Mouse (Mus musculus) forebrain, embryonic 10.5 days (tissue): Measurements from ENCODE around the gene Slc39a11. TPM values are rescaled to one million over a fixed set of nuclear protein-coding genes. Genes with fewer than 3 reads are reported as not detected.
"Not testable (repeated sequence)": the region's sequence is repeated elsewhere in the genome, so short reads cannot be mapped to it uniquely, and the experiment has no call there.

Experiments used
- DNase-seq: peaks from one replicate; pipeline ENCODE4 v3.0.0-alpha.2; 2017; ENCODE audit warnings: low spot score; ENCODE audit errors: extremely low spot score
- H3K27ac ChIP-seq: fragments of 300-500 bp; sonication (generic); 2 replicates; pipeline ENCODE4 v1.5.1; 2016; ENCODE audit warnings: mild to moderate bottlenecking
- H3K27me3 ChIP-seq: fragments of 300-500 bp; sonication (generic); 2 replicates; pipeline ENCODE4 v1.6.1; 2016; ENCODE audit warnings: mild to moderate bottlenecking; ENCODE audit not compliant: poor library complexity, severe bottlenecking
- H3K36me3 ChIP-seq: fragments of 300-500 bp; sonication (generic); replicated peaks from 2 replicates; pipeline ENCODE4 v1.6.1; 2016; ENCODE audit warnings: mild to moderate bottlenecking, moderate library complexity
- H3K4me1 ChIP-seq: fragments of 300-500 bp; sonication (generic); 2 replicates; pipeline ENCODE4 v1.6.1; 2016
- H3K4me3 ChIP-seq: fragments of 300-500 bp; sonication (generic); 2 replicates; pipeline ENCODE4 v1.5.1; 2016; ENCODE audit warnings: mild to moderate bottlenecking, moderate library complexity
- H3K9me3 ChIP-seq: fragments of 300-500 bp; sonication (generic); 2 replicates; pipeline ENCODE4 v1.6.1; 2016; ENCODE audit warnings: mild to moderate bottlenecking, moderate library complexity
- WGBS: fragments of 180-500 bp; shearing (Covaris S2); methylation state at CpG from one replicate; pipeline ENCODE4 v1.1.7; 2016; 5-methylcytosine and 5-hydroxymethylcytosine counted together
- polyA plus RNA-seq: library from polyadenylated mRNA; unstranded; fragments of >200 nt; fragmentation: Nextera tagmentation; extraction: Ambion mirVana; gene quantifications from 2 replicates; pipeline ENCODE4 v1.2.1, GENCODE M21; 2016

The Slc39a11 gene
- polyA plus RNA-seq, 1 experiment from 2014 or later: 18.4 TPM

DNA sequence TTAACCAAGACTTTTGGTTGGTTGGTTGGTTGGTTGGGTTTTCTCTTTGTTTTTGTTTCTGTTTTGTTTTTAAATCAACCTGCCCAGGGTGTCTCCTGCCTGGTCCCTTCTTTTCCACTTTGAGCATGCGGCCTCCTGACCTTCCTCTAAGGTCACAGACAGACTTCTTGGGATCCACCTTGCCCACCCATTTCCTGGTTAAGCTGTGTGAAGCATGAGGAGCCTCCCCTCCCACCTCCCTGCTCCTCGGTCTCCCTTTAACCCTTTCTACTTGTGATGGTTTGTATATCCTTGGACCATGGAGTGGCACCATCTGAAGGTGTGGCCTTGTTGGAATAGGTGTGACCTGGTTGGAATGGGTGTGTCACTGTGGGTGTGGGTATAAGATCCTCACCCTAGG is 82.0 kb downstream of the Slc39a11 start:
- H3K27ac ChIP-seq, H3K27me3 ChIP-seq, H3K36me3 ChIP-seq, DNase-seq, H3K9me3 ChIP-seq, H3K4me3 ChIP-seq: not testable (repeated sequence)
- peaks cover 47% of the 10 kb centered on the region for H3K4me1 ChIP-seq
- 81% methylated on average over 2 of the region's 2 CpGs for WGBS

DNA sequence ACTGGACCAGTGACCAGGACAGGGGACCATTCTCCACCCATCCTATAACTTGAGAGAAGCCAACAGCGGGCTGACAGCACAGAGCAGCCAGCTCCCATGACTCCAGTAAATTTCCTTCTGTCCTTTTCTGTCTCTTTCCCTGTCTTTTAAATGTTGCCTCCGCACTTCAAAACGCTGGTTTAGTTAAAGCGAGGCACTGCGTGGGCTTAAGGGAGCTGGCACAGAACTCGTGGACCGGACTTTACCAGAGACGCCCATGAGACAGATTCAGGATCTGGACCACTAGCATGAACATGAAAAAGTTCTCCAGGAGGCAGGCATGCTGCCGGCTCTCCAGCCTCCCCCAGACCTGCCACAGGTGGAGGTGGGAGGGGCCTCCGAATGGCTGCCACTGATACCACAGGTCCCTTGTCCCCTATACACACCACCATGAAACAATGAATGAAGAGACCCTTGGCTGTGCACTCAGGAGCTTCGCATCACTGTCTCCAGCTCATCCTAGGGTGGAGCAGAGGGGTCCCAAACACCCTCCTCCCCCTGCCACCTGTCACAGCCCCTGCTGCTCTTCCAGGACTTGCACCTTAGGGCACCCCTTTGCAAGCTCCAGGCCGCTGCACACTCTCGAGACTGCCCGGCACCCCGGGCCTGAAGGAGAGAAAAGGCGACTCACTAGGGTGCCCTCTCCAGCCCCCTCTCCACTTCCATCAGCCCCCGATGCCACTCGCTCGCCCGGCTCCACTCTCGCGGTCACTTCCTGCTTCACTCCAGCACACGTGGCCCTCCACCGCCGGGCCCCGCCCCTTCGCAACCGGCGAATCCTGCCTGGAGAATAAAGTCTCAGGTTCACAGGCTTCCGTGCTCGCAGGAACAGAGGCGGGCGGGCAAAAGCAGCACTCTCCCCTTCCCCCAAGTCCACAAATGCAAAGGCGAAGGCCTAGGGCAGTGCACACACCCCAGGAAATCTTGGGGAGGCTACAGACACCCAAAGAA is 84.6 kb downstream of the Slc39a11 start:
- H3K4me1 ChIP-seq: peaks cover 39% of the 10 kb centered on the region
- peak; percentile 85 for DNase-seq
- 6% methylated on average over 34 of the region's 34 CpGs for WGBS
- H3K9me3 ChIP-seq: no peaks in the 10 kb centered on the region
- peak overlapping the region; percentile 75 for H3K4me3 ChIP-seq
- H3K27me3 ChIP-seq: 0 out of 2 replicates have a peak, but pooled peaks cover 6% of the 10 kb centered on the region
- peak overlapping the region; percentile 84 for H3K27ac ChIP-seq
- no peaks in the 10 kb centered on the region for H3K36me3 ChIP-seq

DNA sequence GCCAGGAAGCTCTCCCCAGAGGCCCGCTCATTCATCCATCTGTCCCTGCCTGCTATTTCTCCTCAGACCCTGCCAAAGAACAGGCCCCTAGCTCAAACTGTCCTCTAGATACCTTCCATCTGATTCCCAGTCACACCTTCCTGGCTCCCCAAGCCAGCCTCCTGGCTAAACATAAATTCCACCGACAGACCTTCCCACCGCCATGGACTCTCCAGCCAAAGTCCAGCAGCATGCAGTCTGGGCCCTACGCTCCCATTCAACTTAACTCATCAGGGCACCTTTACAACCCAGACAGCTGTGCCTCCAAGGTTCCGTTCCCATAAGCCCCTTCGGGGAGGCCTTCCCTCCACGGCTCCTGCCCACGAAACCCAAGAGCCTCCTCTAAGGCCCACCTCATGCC is 87.6 kb downstream of the Slc39a11 start:
- no peaks in the 10 kb centered on the region for H3K9me3 ChIP-seq
- H3K4me3 ChIP-seq: no peak overlapping the region
- H3K27me3 ChIP-seq: 0 out of 2 replicates have a peak, but pooled peaks cover 6% of the 10 kb centered on the region
- 92% methylated on average over 8 of the region's 8 CpGs for WGBS
- H3K4me1 ChIP-seq: peaks cover 39% of the 10 kb centered on the region
- H3K36me3 ChIP-seq: 0 out of 2 replicates have a peak, but pooled peaks cover 4% of the 10 kb centered on the region
- no peak overlapping the region for H3K27ac ChIP-seq
- no peak for DNase-seq

DNA sequence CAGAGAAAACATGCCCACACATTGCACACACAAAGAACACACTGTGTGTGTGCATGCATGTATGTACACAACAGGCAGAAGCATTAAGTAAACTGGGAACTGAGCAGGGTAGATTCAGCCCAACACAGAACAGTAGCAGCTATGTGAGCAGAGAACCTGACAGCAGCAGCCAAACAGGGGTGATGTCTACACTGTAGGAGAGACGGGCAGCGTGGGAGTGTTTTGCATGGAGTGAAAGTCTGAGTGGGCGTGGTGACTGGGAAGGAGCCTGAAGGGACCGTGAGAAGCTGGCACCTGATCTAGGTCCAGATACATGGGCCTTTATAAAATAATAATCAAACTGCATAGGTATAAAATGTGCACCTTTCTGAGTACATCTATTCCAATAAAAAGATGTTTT is 89.7 kb downstream of the Slc39a11 start:
- H3K9me3 ChIP-seq: no peaks in the 10 kb centered on the region
- H3K27me3 ChIP-seq: 0 out of 2 replicates have a peak, but pooled peaks cover 6% of the 10 kb centered on the region
- H3K27ac ChIP-seq: no peak overlapping the region
- H3K4me1 ChIP-seq: peaks cover 17% of the 10 kb centered on the region
- WGBS: 88% methylated on average over 4 of the region's 4 CpGs
- no peak overlapping the region for H3K4me3 ChIP-seq
- 0 out of 2 replicates have a peak, but pooled peaks cover 4% of the 10 kb centered on the region for H3K36me3 ChIP-seq
- no peak for DNase-seq

DNA sequence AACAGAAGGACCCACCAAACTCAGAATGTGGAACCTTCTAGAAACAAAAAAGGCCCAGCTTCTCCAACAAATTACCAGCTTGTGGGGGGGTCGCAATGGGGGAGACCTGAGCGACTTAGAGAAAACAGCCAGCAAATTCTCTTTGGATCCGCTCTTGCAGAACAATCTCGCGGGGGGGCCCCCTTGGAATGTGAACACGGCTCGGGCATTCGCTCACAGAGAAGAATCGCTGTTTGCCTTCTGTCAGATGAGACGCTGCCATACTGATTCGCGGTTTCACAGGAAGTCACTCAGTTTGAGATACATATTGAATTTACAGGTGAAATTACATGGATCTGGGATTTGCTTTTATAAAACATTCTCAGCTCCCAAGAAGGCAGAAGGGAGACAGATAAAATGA is 91.4 kb downstream of the Slc39a11 start:
- WGBS: 77% methylated on average over 12 of the region's 12 CpGs
- H3K27ac ChIP-seq: no peak overlapping the region
- no peak overlapping the region for H3K4me3 ChIP-seq
- H3K9me3 ChIP-seq: no peaks in the 10 kb centered on the region
- H3K36me3 ChIP-seq: 0 out of 2 replicates have a peak, but pooled peaks cover 4% of the 10 kb centered on the region
- peaks cover 7% of the 10 kb centered on the region for H3K4me1 ChIP-seq
- no peaks in the 10 kb centered on the region for H3K27me3 ChIP-seq
- no peak for DNase-seq

DNA sequence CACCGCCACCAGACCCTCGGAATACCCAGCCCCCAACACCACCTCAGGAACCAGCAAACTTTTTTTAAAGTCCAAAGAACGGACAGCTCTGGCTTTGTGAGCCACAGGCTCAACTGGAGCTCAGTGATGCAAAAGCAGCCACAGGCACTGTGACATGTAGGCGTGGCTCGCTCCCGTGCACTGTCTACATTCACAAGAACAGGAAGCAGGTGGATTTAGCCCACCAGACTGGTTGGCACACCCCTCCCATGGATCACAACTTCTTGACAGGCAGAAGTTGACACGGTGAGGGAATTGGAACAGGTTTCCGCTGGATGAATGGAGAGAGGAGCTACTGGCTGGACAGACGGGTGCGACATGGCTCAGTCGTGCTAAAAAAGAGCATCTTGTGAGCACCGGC is 93.7 kb downstream of the Slc39a11 start:
- Histone ChIP-seq H3K9me3 (no peaks in the 10 kb centered on the region), H3K4me1 (peaks cover 23% of the 10 kb centered on the region), H3K36me3 (0 out of 2 replicates have a peak, but pooled peaks cover 4% of the 10 kb centered on the region), H3K27me3 (no peaks in the 10 kb centered on the region), H3K27ac (no peak overlapping the region), H3K4me3 (no peak overlapping the region)
- WGBS: 90% methylated on average over 12 of the region's 12 CpGs
- no peak for DNase-seq

DNA sequence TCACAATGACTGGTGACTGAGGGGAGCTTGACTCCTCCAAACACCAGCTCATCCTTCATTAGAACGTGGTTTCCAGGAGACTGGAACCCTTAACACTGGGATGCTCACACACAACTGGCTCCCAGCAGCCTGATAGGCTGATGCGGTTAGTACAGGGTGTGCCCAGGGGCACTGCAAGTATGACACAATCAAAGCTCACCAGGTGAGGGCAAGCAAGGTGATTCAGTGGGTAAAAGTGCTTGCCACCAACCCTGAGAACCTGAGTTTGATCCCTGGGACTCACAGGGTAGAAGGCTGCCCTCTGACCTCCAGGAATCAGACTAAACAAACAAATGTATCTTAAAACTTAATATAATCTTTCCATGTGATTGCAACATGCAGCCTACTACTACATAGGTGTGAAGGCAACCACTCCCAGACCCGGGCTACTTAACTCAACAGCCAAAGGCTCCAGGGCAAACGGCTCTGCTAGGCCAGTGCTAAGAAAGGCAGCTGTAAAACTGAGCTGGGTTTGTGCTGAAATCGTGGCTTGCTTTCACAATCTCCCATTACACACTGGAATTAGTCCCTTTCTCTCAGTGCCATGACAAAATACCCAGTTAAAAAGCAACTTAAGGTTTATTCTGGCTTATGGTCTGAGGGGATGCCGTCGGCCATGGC is 95.0 kb downstream of the Slc39a11 start:
- Histone ChIP-seq H3K27me3 (no peaks in the 10 kb centered on the region), H3K4me3 (no peak overlapping the region), H3K9me3 (no peaks in the 10 kb centered on the region), H3K4me1 (peaks cover 23% of the 10 kb centered on the region), H3K27ac (no peak overlapping the region), H3K36me3 (0 out of 2 replicates have a peak, but pooled peaks cover 2% of the 10 kb centered on the region)
- WGBS: 88% methylated on average over 7 of the region's 7 CpGs
- DNase-seq: no peak

DNA sequence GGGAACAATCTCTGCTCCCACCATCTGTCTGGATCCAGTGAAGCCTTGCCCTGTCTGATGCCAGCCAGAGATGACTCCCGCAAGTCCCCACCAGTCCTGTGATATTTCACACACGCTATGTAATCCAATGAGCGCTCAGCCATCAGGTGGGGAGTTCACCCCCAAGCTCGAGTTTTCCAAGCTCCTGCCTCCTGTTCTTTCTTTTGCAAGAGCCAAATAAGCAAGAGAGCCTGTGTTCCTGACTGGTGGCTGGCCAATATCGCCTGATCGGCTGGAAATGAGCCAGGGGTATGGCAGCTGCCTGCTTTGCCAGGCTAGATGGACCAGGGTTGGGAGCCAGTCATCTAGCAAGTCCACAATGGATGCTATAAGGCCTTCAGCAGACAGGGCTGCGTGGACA is 95.7 kb downstream of the Slc39a11 start:
- Histone ChIP-seq H3K27me3 (no peaks in the 10 kb centered on the region), H3K27ac (0 out of 2 replicates have a peak overlapping the region, but pooled peaks have one; percentile 16), H3K9me3 (no peaks in the 10 kb centered on the region), H3K36me3 (no peaks in the 10 kb centered on the region), H3K4me3 (no peak overlapping the region), H3K4me1 (peaks cover 17% of the 10 kb centered on the region)
- DNase-seq: no peak
- 89% methylated on average over 7 of the region's 7 CpGs for WGBS

DNA sequence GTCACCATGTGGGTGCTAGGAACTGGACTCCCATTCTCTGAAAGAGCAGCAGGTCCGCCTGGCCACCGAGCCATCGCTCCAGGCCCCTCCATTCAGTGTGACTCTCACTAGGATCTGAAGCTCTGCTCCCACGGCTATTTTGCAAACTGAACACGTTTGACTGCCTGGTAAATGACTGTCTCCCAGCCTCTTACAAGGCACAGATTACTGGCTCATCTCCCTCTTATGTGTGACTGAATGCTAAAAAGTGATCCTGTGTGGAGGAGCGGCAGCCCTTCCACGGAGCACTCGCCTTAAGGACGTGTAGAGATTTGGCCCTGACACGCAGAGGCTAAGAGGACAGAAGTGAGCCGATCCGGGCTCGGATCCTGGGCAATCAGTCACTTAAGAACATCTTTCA is 96.3 kb downstream of the Slc39a11 start:
- no peak for DNase-seq
- 92% methylated on average over 13 of the region's 13 CpGs for WGBS
- Histone ChIP-seq H3K9me3 (no peaks in the 10 kb centered on the region), H3K27me3 (no peaks in the 10 kb centered on the region), H3K4me3 (no peak overlapping the region), H3K27ac (no peak overlapping the region), H3K36me3 (no peaks in the 10 kb centered on the region), H3K4me1 (peaks cover 16% of the 10 kb centered on the region)

DNA sequence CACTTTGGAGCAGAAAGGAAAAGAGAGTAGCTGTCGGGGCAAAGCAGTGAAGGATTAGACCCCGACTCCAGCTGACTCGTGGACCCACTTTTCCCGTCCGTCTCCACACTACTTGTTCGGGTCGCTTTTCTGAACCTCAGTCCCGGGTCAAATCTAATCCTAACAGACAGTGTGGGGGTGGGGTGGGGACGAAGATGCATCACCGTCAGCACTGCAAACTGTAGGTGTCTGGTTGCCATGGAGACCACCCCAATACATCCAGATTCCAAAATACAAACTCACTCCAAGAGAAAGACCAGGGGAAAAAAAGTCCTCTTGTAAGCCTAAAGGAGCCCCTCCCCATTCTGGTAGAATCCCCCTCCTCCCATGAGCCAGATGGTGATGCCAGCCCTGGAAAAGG is 97.3 kb downstream of the Slc39a11 start:
- H3K27ac ChIP-seq: no peak overlapping the region
- H3K36me3 ChIP-seq: no peaks in the 10 kb centered on the region
- H3K4me3 ChIP-seq: no peak overlapping the region
- no peaks in the 10 kb centered on the region for H3K27me3 ChIP-seq
- no peaks in the 10 kb centered on the region for H3K9me3 ChIP-seq
- WGBS: 79% methylated on average over 10 of the region's 10 CpGs
- H3K4me1 ChIP-seq: peaks cover 16% of the 10 kb centered on the region
- DNase-seq: no peak

DNA sequence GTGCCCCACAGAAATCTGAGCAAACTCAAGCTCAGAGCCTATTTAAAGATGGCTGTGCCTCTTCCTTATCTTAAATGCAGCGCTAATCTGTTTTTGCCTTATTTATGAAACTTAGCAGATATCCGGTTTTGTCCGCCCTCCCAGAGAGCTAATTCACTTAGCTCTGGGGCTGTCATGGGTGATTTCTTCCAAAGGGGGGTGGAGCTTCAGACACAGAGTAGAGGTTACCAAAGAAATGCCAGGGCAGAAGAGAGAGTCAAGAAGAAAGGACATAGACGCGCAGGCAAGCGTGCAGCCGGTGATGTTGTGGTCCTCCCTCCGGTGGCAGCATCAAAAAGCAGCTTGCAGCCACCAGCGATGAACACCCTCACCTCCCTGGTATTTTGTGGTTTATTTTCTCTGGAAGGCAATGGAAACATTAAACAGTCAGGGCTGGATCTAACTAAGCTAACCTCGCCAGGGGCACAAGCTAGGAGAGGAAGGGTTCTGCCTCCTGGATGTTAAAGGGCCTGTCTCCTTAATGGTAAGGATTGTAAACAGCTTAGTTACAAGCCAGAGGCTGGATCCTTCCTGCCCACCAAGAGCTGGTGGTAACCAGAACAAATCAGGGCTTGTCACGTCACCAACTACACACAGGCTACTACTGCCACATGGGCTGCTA is 103.5 kb downstream of the Slc39a11 start:
- 84% methylated on average over 11 of the region's 11 CpGs for WGBS
- Histone ChIP-seq H3K36me3 (peaks cover 5% of the 10 kb centered on the region; the same call in 1 of the 2 replicates), H3K9me3 (peaks cover 4% of the 10 kb centered on the region; the same call in 1 of the 2 replicates), H3K27me3 (no peaks in the 10 kb centered on the region), H3K4me3 (no peak overlapping the region), H3K27ac (peak overlapping the region; percentile 3; the same call in 1 of the 2 replicates), H3K4me1 (0 out of 2 replicates have a peak, but pooled peaks cover 4% of the 10 kb centered on the region)
- DNase-seq: no peak

DNA sequence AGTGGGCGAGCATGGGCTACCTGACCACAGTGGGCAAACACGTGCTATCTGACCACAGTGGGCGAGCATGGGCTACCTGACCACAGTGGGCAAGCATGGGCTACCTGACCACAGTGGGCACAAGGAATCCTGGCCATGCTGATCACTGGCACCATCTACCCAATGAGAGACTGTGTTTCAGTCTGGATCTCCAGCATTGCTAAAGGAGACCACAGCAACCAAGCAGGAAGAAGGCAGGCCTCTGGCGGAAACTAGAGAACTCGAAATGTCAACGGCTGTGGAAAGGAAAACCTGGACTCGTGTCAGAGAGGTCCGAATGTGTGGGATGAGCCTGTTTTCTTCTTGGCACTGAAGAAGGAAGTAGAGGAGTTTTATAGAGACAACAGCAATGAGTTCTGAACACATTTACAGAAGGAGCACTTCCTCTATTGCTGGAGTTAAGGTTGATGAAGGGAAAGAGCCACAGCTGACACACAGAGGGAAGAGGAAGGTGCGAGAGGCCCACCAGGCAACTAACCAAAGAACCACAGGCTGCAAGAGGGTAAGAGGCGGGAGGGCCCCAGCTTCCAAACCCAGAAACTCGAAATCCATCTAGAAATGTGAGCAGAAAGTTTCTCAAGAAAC is 105.8 kb downstream of the Slc39a11 start:
- no peak overlapping the region for H3K4me3 ChIP-seq
- H3K4me1 ChIP-seq: peaks cover 9% of the 10 kb centered on the region; the same call in 1 of the 2 replicates
- no peaks in the 10 kb centered on the region for H3K27me3 ChIP-seq
- peaks cover 6% of the 10 kb centered on the region; the same call in 1 of the 2 replicates for H3K9me3 ChIP-seq
- no peak overlapping the region for H3K27ac ChIP-seq
- DNase-seq: no peak
- 93% methylated on average over 11 of the region's 11 CpGs for WGBS
- H3K36me3 ChIP-seq: peaks cover 6% of the 10 kb centered on the region; the same call in 1 of the 2 replicates
